Mouse (Mus musculus) lung, adult 2 months (tissue): ENCODE measurements at regions not wholly inside any gene's neighbourhood (a gene's known extent, or its start where the extent isn't known, plus 50 kb on each side); places are given as distances from the start of the nearest gene placed in this dataset.

Source experiments
- DNase-seq: peaks from one replicate; pipeline ENCODE4 v3.0.0; 2022
- H3K4me1 ChIP-seq: fragments of 200-500 bp; 2 replicates; pipeline ENCODE4 v1.6.1; 2011; ENCODE audit warnings: low read length; ENCODE audit not compliant: control insufficient read depth, insufficient read depth
- H3K4me3 ChIP-seq: fragments of 200-500 bp; replicated peaks from 2 replicates; pipeline ENCODE3; 2011; ENCODE audit warnings: low read depth, mild to moderate bottlenecking, control low read depth, low read length; ENCODE audit errors: extremely low read depth
- CTCF ChIP-seq: fragments of 200-500 bp; IDR thresholded peaks from 2 replicates; pipeline ENCODE4 v1.5.1; 2011; ENCODE audit warnings: mild to moderate bottlenecking, low read length, control low read depth; ENCODE audit not compliant: insufficient read depth
- POLR2A ChIP-seq: fragments of 200-500 bp; IDR thresholded peaks from 2 replicates; pipeline ENCODE4 v1.6.1; 2011; ENCODE audit warnings: low read depth, mild to moderate bottlenecking, control low read depth, low read length, borderline replicate concordance; ENCODE audit errors: extremely low read depth
- WGBS: fragments of 180-500 bp; shearing (Covaris S2); methylation state at CpG from one replicate; pipeline ENCODE4 v1.1.7; 2018; 5-methylcytosine and 5-hydroxymethylcytosine counted together

DNA sequence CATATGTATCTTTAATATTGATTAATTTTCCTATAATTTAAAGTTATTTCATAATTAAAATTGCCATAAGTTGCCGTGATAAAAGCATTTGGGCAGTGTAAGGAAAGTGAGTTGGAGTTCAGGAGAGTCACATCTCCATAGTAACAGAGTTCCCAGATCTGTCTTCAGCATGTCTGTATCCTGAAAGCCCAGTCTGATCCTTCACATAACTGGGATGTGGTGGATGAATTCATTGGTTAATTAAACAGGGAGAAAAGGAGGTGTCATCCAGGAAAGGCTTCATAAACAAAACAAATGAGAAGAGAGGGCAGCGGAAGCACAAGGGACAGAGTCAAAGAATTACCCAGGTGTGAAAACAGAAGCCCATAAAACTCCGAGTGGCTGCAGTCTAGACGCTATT is 363.5 kb downstream of the Sec23a start:
- no peak for DNase-seq
- H3K4me3 ChIP-seq, result no peak overlapping the region
- TF ChIP-seq CTCF (no peak), POLR2A (no peak)

DNA sequence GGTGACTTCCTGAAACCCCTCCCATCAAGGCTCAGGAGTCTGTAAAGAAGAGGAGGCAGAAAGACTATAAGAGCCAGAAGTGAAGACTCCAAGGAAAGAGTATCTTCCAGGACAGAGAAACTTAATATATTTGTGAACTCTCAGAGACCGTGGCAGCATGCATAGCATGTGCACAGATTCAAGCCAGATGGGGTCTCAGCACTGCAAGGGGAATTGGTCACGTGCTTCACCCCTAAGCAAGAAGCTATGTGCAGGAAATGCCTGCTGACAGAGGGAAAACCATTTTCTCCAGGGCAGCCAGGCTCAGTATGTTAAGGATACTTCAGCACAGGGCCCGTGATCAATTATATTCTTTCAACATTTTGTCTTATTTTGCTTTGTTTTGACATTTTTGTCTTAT is 368.0 kb downstream of the Sec23a start:
- 65% methylated on average over 3 of the region's 3 CpGs for WGBS
- no peak for DNase-seq
- no peaks in the 10 kb centered on the region for H3K4me1 ChIP-seq
- TF ChIP-seq POLR2A (no peak), CTCF (no peak)
- no peak overlapping the region for H3K4me3 ChIP-seq

More for the DNA sequence above, 363.5 kb downstream of the Sec23a start:
- H3K4me1 ChIP-seq, result no peaks in the 10 kb centered on the region
- 37% methylated on average over 4 of the region's 4 CpGs for WGBS

DNA sequence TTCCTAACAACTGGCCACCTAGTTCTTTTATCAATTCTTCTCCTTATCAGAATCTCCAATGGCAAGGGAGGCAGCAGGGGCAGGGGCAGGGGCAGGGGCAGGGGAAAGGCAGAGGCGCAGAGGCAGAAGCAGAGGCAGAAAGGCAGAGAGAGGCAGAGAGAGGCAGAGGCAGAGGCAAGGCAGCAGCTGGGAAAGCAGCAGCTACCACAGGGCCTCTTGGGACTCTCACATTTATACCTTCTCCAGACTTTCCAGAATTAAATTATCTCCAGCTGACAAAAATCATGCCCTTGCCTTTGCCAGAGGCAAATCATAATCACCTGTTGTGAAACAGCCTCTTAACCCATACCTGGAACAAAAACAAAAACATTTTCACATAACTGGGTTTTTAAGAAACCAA is 370.4 kb upstream of the Clec14a start:
- TF ChIP-seq CTCF, result no peak
- TF ChIP-seq POLR2A, result no peak
- H3K4me1 ChIP-seq, result no peaks in the 10 kb centered on the region
- 40% methylated on average over 1 of the region's 1 CpGs for WGBS
- DNase-seq, result no peak
- no peak overlapping the region for H3K4me3 ChIP-seq

DNA sequence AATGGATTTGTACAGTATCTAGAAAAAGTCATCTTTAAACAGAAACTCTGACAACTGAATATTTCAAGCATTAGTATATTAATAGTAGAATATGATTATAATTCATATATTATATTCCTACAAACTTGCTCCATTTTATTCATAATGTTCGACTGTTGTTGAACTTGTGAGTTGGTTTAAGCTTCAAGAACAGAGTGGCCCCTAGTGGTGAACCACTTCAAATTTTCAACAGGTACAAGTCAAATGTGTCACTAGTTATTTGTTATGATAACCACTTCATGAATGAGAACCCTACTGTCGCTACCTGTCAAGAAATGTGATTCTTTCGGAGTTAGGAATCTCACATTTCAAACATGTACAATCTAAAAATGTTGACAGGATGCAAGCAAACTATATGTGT is 369.2 kb upstream of the Clec14a start:
- TF ChIP-seq POLR2A, result no peak
- no peak for TF ChIP-seq CTCF
- DNase-seq, result no peak
- 46% methylated on average over 3 of the region's 3 CpGs for WGBS
- H3K4me3 ChIP-seq, result no peak overlapping the region
- no peaks in the 10 kb centered on the region for H3K4me1 ChIP-seq

DNA sequence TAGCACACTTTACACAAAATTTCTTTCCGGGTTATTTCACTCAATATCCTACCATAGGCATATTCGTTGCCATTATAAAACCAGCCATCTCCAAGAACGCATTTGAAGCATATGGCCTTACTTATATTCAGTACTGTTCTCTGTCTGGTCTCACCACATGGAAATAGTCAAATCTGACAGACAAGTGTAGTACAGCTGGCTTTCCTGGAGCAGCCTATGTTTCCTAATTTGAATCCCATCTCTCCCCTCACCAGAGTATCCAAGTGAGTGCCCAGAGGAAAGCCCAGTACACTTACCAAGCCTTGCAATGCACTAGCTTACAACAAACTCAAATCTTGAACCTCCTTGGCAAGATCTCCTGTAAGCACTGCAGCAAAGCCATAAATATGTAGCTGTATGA is 363.4 kb upstream of the Clec14a start:
- Histone ChIP-seq H3K4me1 (no peaks in the 10 kb centered on the region), H3K4me3 (no peak overlapping the region)
- TF ChIP-seq CTCF, result no peak
- TF ChIP-seq POLR2A, result no peak
- WGBS, result 90% methylated on average over 3 of the region's 3 CpGs
- no peak for DNase-seq

DNA sequence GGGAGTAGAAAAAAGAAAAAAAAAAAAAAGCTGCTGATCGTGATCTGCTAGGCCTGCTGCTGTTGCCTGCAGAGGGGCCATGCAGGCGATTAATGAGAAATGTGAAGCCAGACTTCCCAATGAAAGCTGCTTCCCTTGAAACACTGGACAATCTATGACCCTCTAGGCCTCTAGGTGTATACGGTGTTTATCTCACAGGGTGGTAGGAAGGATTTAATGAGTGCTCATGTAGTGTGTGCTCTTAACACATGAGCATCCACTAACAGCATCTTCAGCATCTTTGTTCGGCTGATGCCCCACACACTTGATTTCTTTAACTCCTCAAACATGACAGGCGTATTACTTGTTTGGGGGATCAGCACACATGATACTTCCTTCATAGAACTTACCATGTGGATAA is 359.7 kb upstream of the Clec14a start:
- WGBS, result 77% methylated on average over 5 of the region's 5 CpGs
- Histone ChIP-seq H3K4me1 (no peaks in the 10 kb centered on the region), H3K4me3 (no peak overlapping the region)
- no peak for TF ChIP-seq POLR2A
- TF ChIP-seq CTCF, result no peak
- DNase-seq, result no peak

DNA sequence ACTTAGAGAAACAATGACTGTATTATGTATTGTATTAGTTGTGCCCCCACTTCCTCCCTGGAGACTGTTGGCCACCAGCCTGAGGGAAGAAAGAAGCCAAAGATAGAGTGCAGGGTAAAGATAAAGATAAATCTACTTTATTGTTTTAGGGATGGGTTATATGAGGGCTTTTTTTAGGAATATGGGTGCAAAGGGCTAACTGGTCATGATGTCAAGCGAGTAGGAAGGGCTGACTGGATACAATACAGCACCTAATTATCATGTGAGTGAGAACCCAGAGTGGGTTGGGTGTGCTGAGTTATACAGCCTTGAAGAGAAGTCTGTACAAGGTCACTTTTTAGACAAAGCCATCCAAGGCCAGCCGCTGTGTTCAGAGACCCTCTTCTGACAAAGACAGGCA is 356.1 kb upstream of the Clec14a start:
- no peak for DNase-seq
- TF ChIP-seq CTCF, result no peak
- TF ChIP-seq POLR2A, result no peak
- WGBS, result 69% methylated on average over 2 of the region's 2 CpGs

DNA sequence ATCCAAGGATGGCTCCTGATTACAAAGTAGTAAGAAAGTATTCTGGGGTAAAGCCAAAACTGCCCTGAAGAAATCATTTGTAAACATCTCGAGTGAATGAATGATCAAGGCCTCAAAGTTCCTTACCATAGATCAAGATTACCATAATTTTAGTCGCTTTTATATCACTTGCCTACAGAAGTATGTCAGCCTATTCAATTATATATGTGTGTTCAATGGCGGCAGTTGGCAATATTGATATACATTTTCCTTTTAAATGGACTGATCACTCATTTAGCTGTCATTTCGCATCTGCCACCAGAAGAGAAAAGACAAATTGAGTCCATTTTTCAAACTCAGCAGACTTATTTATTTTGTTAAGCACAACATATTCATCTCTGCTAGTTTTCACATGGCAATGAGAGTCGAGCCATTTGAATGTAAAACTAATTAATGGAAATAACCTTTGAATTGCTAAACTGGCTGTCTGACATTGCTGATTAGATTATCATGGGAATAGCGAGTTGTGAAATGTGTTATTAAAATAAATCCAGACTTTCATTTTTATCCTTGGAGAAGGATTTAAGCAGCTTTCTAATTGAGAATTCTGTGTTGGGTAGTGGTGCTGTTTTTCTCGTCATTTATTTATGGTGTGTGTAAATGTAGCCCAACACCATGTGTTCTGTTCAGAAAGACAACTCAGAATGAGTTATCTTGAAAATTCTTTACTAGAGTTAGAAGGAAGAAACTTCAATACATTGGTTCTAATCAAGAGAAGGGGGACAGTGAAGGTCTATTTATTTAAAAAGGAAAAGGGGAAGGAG is 350.6 kb upstream of the Clec14a start:
- H3K4me3 ChIP-seq, result no peak overlapping the region
- no peak for TF ChIP-seq POLR2A
- TF ChIP-seq CTCF, result no peak
- no peak for DNase-seq
- WGBS, result 81% methylated on average over 7 of the region's 7 CpGs
- no peaks in the 10 kb centered on the region for H3K4me1 ChIP-seq

More for the DNA sequence above, 356.1 kb upstream of the Clec14a start:
- Histone ChIP-seq H3K4me3 (no peak overlapping the region), H3K4me1 (no peaks in the 10 kb centered on the region)

DNA sequence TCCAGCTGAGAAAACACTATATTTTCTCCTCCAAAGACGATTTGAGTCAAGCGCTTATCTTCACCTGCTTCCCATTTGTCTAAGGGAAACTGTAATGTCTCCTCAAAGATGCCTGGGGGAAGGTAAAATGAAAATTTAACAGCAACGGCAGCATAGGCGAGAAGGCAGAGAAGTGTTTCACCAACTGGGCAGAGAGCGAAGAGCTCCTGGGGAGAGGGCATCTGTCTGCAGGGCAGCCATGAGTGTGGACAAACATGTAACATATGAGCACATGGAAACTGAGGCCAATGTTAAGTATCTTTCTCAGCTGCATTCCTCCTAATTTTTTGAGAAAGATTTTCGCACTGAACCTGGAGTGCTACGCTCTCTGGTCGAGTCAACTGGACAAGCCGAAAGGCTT is 325.7 kb upstream of the Clec14a start:
- 90% methylated on average over 9 of the region's 9 CpGs for WGBS
- no peak overlapping the region for H3K4me3 ChIP-seq
- H3K4me1 ChIP-seq, result no peaks in the 10 kb centered on the region
- DNase-seq, result no peak
- TF ChIP-seq POLR2A (no peak), CTCF (no peak)

DNA sequence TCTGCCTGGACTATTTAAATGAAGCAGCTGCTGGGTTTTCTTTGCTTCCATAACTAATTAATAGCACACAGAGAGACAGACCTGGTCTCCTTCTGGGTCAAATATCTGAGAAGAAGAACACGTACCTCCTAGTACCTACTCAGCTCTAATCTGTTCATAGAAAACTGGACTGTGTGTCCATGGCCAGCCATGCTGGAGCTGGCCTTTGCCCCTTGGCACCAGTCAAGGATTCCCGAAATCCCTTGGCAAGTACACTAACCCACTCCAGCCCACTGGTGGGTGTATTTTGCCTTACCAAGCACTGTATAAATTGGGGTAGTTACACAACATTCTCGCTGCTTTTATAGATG is 322.4 kb upstream of the Clec14a start:
- no peak overlapping the region for H3K4me3 ChIP-seq
- TF ChIP-seq POLR2A (no peak), CTCF (no peak)
- no peaks in the 10 kb centered on the region for H3K4me1 ChIP-seq
- DNase-seq, result no peak
- 80% methylated on average over 3 of the region's 3 CpGs for WGBS
